Mouse (Mus musculus) lung, adult 2 months (tissue): ENCODE measurements at regions not wholly inside any gene's neighbourhood (a gene's known extent, or its start where the extent isn't known, plus 50 kb on each side); places are given as distances from the start of the nearest gene placed in this dataset.

ENCODE experiments used
- DNase-seq: peaks from one replicate; pipeline ENCODE4 v3.0.0; 2022
- H3K4me1 ChIP-seq: fragments of 200-500 bp; 2 replicates; pipeline ENCODE4 v1.6.1; 2011; ENCODE audit warnings: low read length; ENCODE audit not compliant: control insufficient read depth, insufficient read depth
- H3K4me3 ChIP-seq: fragments of 200-500 bp; replicated peaks from 2 replicates; pipeline ENCODE3; 2011; ENCODE audit warnings: low read depth, mild to moderate bottlenecking, control low read depth, low read length; ENCODE audit errors: extremely low read depth
- CTCF ChIP-seq: fragments of 200-500 bp; IDR thresholded peaks from 2 replicates; pipeline ENCODE4 v1.5.1; 2011; ENCODE audit warnings: mild to moderate bottlenecking, low read length, control low read depth; ENCODE audit not compliant: insufficient read depth
- POLR2A ChIP-seq: fragments of 200-500 bp; IDR thresholded peaks from 2 replicates; pipeline ENCODE4 v1.6.1; 2011; ENCODE audit warnings: low read depth, mild to moderate bottlenecking, control low read depth, low read length, borderline replicate concordance; ENCODE audit errors: extremely low read depth
- WGBS: fragments of 180-500 bp; shearing (Covaris S2); methylation state at CpG from one replicate; pipeline ENCODE4 v1.1.7; 2018; 5-methylcytosine and 5-hydroxymethylcytosine counted together

GRCm38 (mm10) chr3:117049410-117049809, 80.6 kb upstream of the Palmd start:
- H3K4me3 ChIP-seq: no peak overlapping the region
- no peak for DNase-seq
- WGBS: 54% methylated on average over 3 of the region's 3 CpGs
- no peaks in the 10 kb centered on the region for H3K4me1 ChIP-seq
- TF ChIP-seq POLR2A: no peak
- no peak for TF ChIP-seq CTCF

- Histone ChIP-seq H3K4me1 (no peaks in the 10 kb centered on the region), H3K4me3 (no peak overlapping the region)
- no peak for DNase-seq
- TF ChIP-seq POLR2A: no peak
- TF ChIP-seq CTCF: no peak
- 59% methylated on average over 4 of the region's 4 CpGs for WGBS
Observed at GRCm38 (mm10) chr3:117044809-117045208, 76.0 kb upstream of the Palmd start.

- WGBS: 21% methylated on average over 2 of the region's 2 CpGs
- no peak overlapping the region for H3K4me3 ChIP-seq
- no peak for TF ChIP-seq CTCF
- TF ChIP-seq POLR2A: no peak
- no peaks in the 10 kb centered on the region; the same call in 1 of the 2 replicates for H3K4me1 ChIP-seq
- DNase-seq: no peak
Observed at GRCm38 (mm10) chr3:117044304-117044703, 75.5 kb upstream of the Palmd start.

- H3K4me1 ChIP-seq: peaks cover 8% of the 10 kb centered on the region
- H3K4me3 ChIP-seq: no peak overlapping the region
- no peak for DNase-seq
- 40% methylated on average over 1 of the region's 1 CpGs for WGBS
- TF ChIP-seq POLR2A: no peak
- TF ChIP-seq CTCF: no peak
Observed at GRCm38 (mm10) chr3:117038928-117039300, 70.1 kb upstream of the Palmd start.

GRCm38 (mm10) chr3:117038280-117038927, 69.6 kb upstream of the Palmd start:
- WGBS: 31% methylated on average over 4 of the region's 4 CpGs
- Histone ChIP-seq H3K4me1 (peaks cover 8% of the 10 kb centered on the region), H3K4me3 (no peak overlapping the region)
- DNase-seq: peak; percentile 20
- TF ChIP-seq CTCF: no peak
- TF ChIP-seq POLR2A: no peak
